Mouse (Mus musculus): ENCODE results near the gene Abhd15.

DNA sequence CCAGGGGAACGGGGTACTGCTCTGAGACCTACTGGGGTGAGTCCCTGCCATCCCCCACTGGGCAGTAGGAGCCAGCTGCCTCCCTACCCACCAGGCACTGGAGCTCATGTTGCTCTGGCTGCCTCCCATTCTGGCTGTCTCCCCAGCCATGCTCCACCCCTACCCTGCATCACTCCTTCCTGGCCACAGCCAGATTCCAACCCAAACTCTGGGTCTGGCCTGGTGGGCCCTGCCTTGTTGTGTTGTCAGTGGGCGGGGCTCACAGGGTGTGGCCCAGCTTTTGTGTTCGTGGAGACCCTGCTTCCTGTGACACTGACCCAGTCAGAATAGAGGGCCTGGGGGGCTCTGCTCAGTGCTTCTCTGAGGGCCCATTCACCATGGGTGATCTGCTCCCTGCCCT is 11.4 kb upstream of the Abhd15 start:
- TF ChIP-seq EP300 (IDR thresholded peaks at IDR 0.05) = no peak
- TF ChIP-seq CTCF (IDR thresholded peaks at IDR 0.05) = no peak
